Mouse (Mus musculus): Measurements from ENCODE around the gene Kpna2. TPM values are rescaled to one million over a fixed set of nuclear protein-coding genes. Genes with fewer than 3 reads are reported as not detected.

The Kpna2 gene
- total RNA-seq, 2 experiments from 2014 or later: 22.0 to 26.8 TPM

Other genes with a start within 250 kb of the Kpna2 start
- gene Pecam1, start 248.9 kb downstream of the Kpna2 start, total RNA-seq (2021): 10 to 100 TPM; 13.6 to 16.6 TPM
- gene Milr1, start 248.3 kb downstream of the Kpna2 start, total RNA-seq (2021): not detected
- 1 to 10 TPM; 4.0 to 4.1 TPM for gene Polg2, start 220.0 kb downstream of the Kpna2 start, total RNA-seq (2021)
- 100 to 1,000 TPM; 711 to 757 TPM for gene Ddx5, start 210.4 kb downstream of the Kpna2 start, total RNA-seq (2021)
- 10 to 100 TPM; 11.3 to 15.8 TPM for gene Cep95, start 210.3 kb downstream of the Kpna2 start, total RNA-seq (2021)
- 10 to 100 TPM; 28.2 to 32.2 TPM for gene Smurf2, start 78.8 kb downstream of the Kpna2 start, total RNA-seq (2021)
- gene 1810010H24Rik, start 26.1 kb upstream of the Kpna2 start, total RNA-seq (2021): 1 to 10 TPM; 3.1 to 3.6 TPM
- gene Bptf, start 132.6 kb upstream of the Kpna2 start, total RNA-seq (2021): 10 to 100 TPM; 58.9 to 71.2 TPM
- gene Nol11, start 189.8 kb upstream of the Kpna2 start, total RNA-seq (2021): 10 to 100 TPM; 22.8 to 24.4 TPM

Data from layer of hippocampus, postnatal 25 days (tissue).